Mouse (Mus musculus) megakaryocyte, embryonic 14.5 days (primary cell): ENCODE measurements at regions not wholly inside any gene's neighbourhood (a gene's known extent, or its start where the extent isn't known, plus 50 kb on each side); places are given as distances from the start of the nearest gene placed in this dataset.

ENCODE experiments used
- H3K27me3 ChIP-seq: replicated peaks from 2 replicates; pipeline ENCODE3; 2012; ENCODE audit warnings: inconsistent platforms
- H3K36me3 ChIP-seq: replicated peaks from 2 replicates; pipeline ENCODE3; 2012; ENCODE audit warnings: low read length, inconsistent platforms, mixed read lengths
- H3K4me1 ChIP-seq: 2 replicates; pipeline ENCODE4 v1.6.1; 2012; ENCODE audit warnings: inconsistent platforms
- H3K4me3 ChIP-seq: replicated peaks from 2 replicates; pipeline ENCODE3; 2012; ENCODE audit warnings: moderate library complexity, mild to moderate bottlenecking, inconsistent platforms
- H3K9me3 ChIP-seq: 2 replicates; pipeline ENCODE4 v1.6.1; 2012; ENCODE audit warnings: inconsistent platforms
- FLI1 ChIP-seq: IDR thresholded peaks from 2 replicates; pipeline ENCODE4 v1.6.1; 2012; ENCODE audit warnings: low read length, inconsistent platforms, mixed read lengths
- GATA1 ChIP-seq: IDR thresholded peaks from 3 replicates; pipeline ENCODE4 v1.6.1; 2012; ENCODE audit warnings: mixed read lengths, low read length, inconsistent platforms, borderline replicate concordance

DNA sequence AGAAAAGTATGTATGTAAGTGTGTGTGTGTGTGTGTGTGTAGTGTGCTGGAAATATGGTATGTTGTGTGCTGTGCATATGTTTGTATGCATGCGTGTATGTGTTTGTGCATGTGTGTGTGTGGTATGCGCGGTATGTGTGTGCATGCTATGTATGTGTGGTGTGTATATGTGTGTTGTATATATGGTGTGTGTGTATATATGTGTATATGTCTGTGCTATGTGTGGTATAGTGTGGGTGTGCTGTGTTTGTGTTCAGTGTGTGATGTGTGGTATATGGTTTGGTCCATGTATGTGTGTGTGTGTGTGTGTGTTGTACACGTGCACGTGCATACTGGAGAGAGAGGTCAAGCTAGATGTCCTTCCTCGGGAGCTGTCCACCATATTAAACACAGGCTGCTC is 108.5 kb upstream of the Krtap11-1 start:
- no peak for TF ChIP-seq FLI1
- Histone ChIP-seq H3K4me1 (peaks cover 16% of the 10 kb centered on the region), H3K9me3 (no peaks in the 10 kb centered on the region), H3K27me3 (no peaks in the 10 kb centered on the region), H3K36me3 (no peaks in the 10 kb centered on the region), H3K4me3 (no peak overlapping the region)

DNA sequence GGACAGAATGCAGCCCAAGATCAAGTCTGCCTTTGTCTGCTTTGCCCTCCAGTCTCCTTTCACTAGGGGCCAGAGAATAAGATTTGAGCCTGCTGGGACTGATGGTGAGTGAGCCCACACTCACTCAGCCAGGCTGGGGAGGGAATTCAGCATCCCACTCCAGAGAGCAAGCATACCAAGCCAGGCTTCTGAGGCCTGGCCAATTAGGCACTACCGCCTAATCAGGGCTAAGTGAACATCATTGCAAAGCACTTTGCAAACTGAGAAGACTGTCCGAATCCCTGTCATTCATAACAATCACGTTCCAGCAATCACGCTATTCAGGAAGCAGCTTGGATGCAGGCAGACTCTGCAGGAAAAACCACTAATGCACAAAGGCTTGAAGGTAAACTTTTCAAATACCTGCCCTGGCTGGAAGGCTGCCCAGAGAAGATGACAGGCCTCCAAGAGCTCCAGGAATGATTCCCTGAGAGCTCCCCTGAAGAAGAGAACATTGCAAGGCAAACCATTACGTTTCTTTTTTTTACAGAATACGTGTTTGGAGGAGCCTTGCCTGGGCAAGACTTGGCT is 107.5 kb upstream of the Krtap11-1 start:
- Histone ChIP-seq H3K36me3 (no peaks in the 10 kb centered on the region), H3K4me1 (peaks cover 16% of the 10 kb centered on the region), H3K27me3 (no peaks in the 10 kb centered on the region), H3K9me3 (no peaks in the 10 kb centered on the region), H3K4me3 (no peak overlapping the region)
- TF ChIP-seq FLI1: no peak
- TF ChIP-seq GATA1: no peak

DNA sequence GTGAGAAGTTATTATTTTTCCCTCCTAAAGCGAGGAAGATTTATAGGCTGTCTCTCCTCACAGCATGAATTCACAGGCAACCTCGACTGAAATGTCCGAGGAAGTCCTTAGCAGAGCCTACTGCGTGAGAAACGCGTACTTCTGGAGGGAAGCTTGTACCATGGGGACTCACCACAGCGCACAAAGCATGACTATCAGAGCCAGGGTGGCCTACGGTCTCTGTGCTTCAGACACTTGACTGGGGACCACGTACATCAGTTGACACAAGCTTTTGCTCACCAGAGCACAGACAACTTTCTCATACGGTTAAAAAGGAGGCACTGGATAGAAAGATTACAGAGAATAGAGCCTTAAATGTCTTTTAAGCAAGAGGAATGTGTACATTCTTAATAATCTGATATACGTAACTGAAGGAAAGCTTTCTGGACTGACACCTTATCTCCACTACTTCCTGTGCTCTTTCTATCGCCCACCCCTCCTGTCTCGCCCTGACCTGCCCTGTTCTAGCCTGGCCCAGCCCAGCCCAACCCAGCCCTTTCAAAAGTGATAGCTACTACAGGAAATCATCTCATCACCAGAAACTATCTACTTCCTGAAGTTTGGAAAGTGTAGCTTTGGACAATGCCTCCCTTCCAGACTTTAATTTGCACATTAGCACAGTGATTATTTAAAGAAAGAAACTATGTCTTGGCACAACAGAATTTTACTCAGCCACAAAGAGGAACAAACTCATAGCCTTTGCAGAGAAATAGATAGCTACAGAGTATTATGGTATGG is 104.2 kb upstream of the Krtap11-1 start:
- peaks cover 16% of the 10 kb centered on the region for H3K4me1 ChIP-seq
- no peak for TF ChIP-seq GATA1
- no peak for TF ChIP-seq FLI1
- H3K9me3 ChIP-seq: peaks cover 3% of the 10 kb centered on the region; the same call in 1 of the 2 replicates
- H3K27me3 ChIP-seq: no peaks in the 10 kb centered on the region
- H3K36me3 ChIP-seq: no peaks in the 10 kb centered on the region
- H3K4me3 ChIP-seq: peak overlapping the region; percentile 46

DNA sequence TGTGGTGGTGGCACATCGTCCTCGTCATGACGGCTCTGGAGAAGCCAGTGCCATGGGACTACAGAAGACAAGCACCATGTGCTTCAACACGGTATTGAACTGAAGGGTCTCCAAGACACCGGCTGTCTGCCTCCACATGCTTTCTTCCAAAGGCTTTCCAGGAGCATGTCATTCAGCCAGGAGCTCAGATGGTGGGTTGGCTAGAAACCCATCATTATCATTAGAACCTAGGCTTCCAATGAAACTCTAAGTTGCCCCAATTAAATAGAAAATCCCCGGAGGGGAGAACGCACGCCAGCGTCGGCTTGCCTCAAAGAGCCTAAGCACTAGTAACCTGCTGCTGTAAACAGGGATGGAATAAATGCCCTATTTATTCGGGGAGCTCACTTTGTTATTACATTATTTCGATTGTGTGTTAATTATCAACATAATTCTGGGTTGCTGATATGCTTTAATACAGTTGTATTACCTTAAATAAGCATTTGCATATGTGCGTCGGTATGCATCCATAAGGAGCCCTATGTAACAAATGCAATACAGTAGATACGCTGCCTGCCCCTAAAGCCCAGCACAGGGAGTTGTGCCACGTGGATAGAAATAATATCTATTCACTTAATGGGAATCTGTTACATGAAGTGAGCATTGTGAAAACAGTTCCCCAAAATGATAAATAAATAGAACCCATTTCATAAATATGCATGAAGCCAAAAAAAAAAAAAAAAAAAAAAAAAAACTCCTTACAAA is 103.3 kb upstream of the Krtap11-1 start:
- H3K36me3 ChIP-seq: no peaks in the 10 kb centered on the region
- no peak overlapping the region for H3K4me3 ChIP-seq
- peaks cover 16% of the 10 kb centered on the region for H3K4me1 ChIP-seq
- TF ChIP-seq FLI1 (no peak), GATA1 (no peak)
- H3K27me3 ChIP-seq: no peaks in the 10 kb centered on the region
- H3K9me3 ChIP-seq: peaks cover 8% of the 10 kb centered on the region

DNA sequence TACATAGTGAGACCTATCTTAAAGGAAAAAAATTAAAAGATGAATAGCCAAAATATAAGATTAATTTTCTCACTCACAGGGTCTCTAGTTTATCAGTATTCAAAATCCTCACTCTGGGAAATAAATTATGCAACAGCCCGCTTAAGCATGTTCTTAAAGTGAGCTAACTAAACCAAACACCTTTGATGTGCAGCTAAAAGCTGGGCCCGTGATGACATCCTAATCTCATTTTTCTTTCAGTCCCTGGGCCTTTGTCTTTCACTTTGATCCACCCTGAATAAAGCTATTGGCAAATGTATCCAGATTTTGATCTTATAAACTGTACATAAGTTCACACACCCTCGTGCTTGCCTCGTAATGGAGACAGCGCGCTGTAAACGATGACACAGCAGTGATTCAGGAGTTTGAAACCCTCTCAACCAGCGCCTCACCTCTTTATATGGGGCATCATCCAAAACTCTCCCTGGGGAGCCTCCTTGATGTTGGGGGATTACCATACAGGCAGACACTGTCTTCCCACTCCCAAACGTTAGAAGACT is 100.3 kb upstream of the Krtap11-1 start:
- no peak overlapping the region for H3K4me3 ChIP-seq
- peaks cover 13% of the 10 kb centered on the region for H3K4me1 ChIP-seq
- peaks cover 8% of the 10 kb centered on the region for H3K9me3 ChIP-seq
- H3K27me3 ChIP-seq: no peaks in the 10 kb centered on the region
- no peaks in the 10 kb centered on the region for H3K36me3 ChIP-seq
- TF ChIP-seq GATA1: no peak
- TF ChIP-seq FLI1: no peak

DNA sequence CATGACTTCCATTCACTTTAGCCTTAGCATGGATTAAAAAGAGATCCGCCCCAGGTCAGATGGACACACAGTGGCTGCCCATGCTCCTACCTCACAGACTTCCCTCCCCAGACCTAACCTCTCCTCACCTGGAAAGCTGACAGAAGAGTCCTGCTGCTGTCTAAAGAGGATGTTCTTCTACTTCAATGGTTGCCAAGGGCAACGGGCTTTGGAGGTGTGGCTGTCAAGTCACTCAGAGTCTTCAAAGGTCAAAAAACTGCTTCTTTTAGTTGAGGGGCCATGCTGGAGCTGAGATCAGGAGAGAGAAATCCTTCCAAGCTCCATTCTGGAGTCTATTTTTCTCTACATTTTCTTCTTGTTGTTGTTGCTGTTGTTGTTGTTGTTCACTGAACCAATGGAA is 89.1 kb upstream of the Krtap11-1 start:
- Histone ChIP-seq H3K36me3 (no peaks in the 10 kb centered on the region), H3K9me3 (peaks cover 27% of the 10 kb centered on the region), H3K27me3 (no peaks in the 10 kb centered on the region), H3K4me3 (no peak overlapping the region), H3K4me1 (no peaks in the 10 kb centered on the region)
- TF ChIP-seq GATA1 (no peak), FLI1 (no peak)

DNA sequence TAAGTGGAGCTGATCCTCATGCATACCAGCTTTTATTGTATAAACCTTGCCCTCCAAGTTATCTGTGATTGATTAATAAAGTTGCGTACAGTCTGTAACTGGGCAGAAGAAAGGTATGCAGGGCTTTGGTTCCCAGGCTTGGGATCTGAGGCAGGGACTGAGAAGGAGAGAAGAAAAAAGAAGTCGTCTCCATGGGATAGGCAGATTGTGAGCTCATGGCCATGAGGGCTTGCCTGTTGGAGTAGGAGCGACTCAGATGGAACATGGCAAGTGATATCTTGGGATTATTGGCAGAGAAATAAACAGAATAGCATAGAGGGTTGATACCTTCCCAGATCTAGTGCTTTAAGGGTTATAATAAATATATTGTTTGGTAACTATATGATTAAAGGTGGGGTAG is 85.1 kb upstream of the Krtap11-1 start:
- Histone ChIP-seq H3K36me3 (no peaks in the 10 kb centered on the region), H3K27me3 (no peaks in the 10 kb centered on the region), H3K4me1 (no peaks in the 10 kb centered on the region), H3K9me3 (peaks cover 39% of the 10 kb centered on the region), H3K4me3 (no peak overlapping the region)
- TF ChIP-seq GATA1 (no peak), FLI1 (no peak)

DNA sequence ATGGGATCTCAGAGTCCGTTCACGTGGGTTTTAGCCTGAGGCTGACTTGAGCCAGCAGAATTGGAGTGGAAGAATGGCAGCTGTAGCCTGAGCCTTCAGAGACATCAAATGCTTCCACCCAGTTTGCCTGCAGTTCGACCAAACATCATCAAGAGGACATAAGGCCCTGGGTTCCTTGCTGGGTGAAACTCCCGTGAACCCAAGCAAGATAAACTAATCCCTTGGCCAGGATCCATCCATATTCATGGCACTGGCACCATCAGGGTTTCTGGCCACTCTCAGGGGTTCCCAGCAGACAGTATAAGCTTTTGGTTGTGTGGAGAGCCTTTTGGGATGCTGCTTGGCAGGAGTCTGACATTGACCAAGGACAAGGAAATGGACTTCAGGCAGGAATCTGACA is 77.7 kb upstream of the Krtap11-1 start:
- H3K4me1 ChIP-seq: no peaks in the 10 kb centered on the region
- TF ChIP-seq FLI1: no peak
- TF ChIP-seq GATA1: no peak
- H3K27me3 ChIP-seq: no peaks in the 10 kb centered on the region
- no peak overlapping the region for H3K4me3 ChIP-seq
- no peaks in the 10 kb centered on the region for H3K36me3 ChIP-seq
- H3K9me3 ChIP-seq: peaks cover 24% of the 10 kb centered on the region

DNA sequence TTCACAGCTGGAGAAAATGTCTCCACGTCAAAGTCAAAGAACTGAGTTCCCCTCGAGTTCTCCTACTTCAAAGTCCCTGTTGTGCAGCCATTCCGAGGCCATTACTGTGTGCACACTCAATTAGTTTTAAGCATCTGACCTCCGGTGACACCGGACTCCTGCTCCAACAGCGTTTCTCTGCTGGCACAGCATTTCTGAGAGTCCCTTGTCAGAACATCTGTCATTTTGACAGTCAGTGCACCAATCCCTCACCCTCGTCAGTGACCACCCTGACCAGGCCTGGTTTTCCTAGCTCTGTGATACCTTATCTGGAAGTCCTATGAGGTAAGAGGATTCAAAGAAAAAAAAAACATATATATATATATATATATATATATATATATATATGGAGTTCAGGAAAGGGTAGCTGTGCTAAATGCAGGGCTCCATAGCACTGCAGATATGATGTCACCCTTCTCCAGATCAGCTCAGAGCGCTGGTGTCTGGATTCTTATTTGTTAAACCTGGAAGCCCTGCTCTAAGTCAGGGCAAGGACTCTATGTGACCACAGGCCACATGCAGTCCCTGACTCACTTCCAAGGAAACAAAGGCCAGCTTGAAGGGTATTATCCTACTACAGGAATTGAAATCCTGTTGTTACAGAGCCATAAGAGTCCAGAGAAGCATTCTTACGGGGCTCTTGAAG is 63.1 kb upstream of the Krtap11-1 start:
- H3K36me3 ChIP-seq: no peaks in the 10 kb centered on the region
- H3K4me1 ChIP-seq: no peaks in the 10 kb centered on the region
- H3K27me3 ChIP-seq: no peaks in the 10 kb centered on the region
- peaks cover 6% of the 10 kb centered on the region for H3K9me3 ChIP-seq
- no peak for TF ChIP-seq GATA1
- TF ChIP-seq FLI1: no peak
- H3K4me3 ChIP-seq: no peak overlapping the region
